Mouse (Mus musculus) kidney, embryonic 14.5 days (tissue): ENCODE results near the gene Bst1. TPM values are rescaled to one million over a fixed set of nuclear protein-coding genes. Genes with fewer than 3 reads are reported as not detected.
A peak's percentile ranks its signal among the peaks of the same experiment; 100 is the strongest.

Source experiments
- ATAC-seq: fragments of 200-750 bp; cut with Nextera tagmentation; 2 replicates; pipeline ENCODE4 v1.8.0; 2017; ENCODE audit warnings: moderate number of reproducible peaks, mild to moderate bottlenecking, moderate TSS enrichment, moderate library complexity; ENCODE audit not compliant: low FRiP score, low TSS enrichment
- H3K27ac ChIP-seq: fragments of 300-500 bp; sonication (generic); 2 replicates; pipeline ENCODE4 v1.5.1; 2014; ENCODE audit warnings: low read depth, mild to moderate bottlenecking, low read length, moderate library complexity, mixed read lengths
- H3K27me3 ChIP-seq: fragments of 300-500 bp; sonication (generic); 2 replicates; pipeline ENCODE4 v1.6.1; 2014; ENCODE audit warnings: mild to moderate bottlenecking, low read length; ENCODE audit not compliant: control insufficient read depth, insufficient read depth
- H3K36me3 ChIP-seq: fragments of 300-500 bp; sonication (generic); 2 replicates; pipeline ENCODE4 v1.6.1; 2014; ENCODE audit warnings: low read length, mixed read lengths; ENCODE audit not compliant: control insufficient read depth, insufficient read depth
- H3K4me1 ChIP-seq: fragments of 300-500 bp; sonication (generic); 2 replicates; pipeline ENCODE4 v1.6.1; 2014; ENCODE audit warnings: low read length, mixed read lengths; ENCODE audit not compliant: control insufficient read depth, insufficient read depth
- H3K4me2 ChIP-seq: fragments of 300-500 bp; sonication (generic); replicated peaks from 2 replicates; pipeline ENCODE4 v1.6.1; 2014; ENCODE audit warnings: low read depth, mild to moderate bottlenecking, low read length
- H3K4me3 ChIP-seq: fragments of 300-500 bp; sonication (generic); 2 replicates; pipeline ENCODE4 v1.5.1; 2014; ENCODE audit warnings: mild to moderate bottlenecking, low read length
- H3K9ac ChIP-seq: fragments of 300-500 bp; sonication (generic); 2 replicates; pipeline ENCODE4 v1.6.1; 2014; ENCODE audit warnings: low read depth, mild to moderate bottlenecking, low read length, moderate library complexity
- H3K9me3 ChIP-seq: fragments of 300-500 bp; sonication (generic); 2 replicates; pipeline ENCODE4 v1.6.1; 2016; ENCODE audit warnings: low read length; ENCODE audit not compliant: control insufficient read depth
- WGBS: fragments of 180-500 bp; shearing (Covaris S2); extraction: QIAGEN DNeasy Blood & Tissue Kit; methylation state at CpG from one replicate; pipeline ENCODE4 v1.1.7; 2014; 5-methylcytosine and 5-hydroxymethylcytosine counted together
- polyA plus RNA-seq: library from polyadenylated mRNA; unstranded; fragments of >200 nt; fragmentation: Nextera tagmentation; extraction: Ambion mirVana; gene quantifications from 2 replicates; pipeline ENCODE4 v1.2.1, GENCODE M21; 2014

Bst1 gene
- polyA plus RNA-seq: 0.38 and 0.53 TPM in 2 replicates

- WGBS: 43% methylated on average over 12 of the region's 12 CpGs
- H3K9me3 ChIP-seq: no peaks in the 10 kb centered on the region
- H3K4me3 ChIP-seq: no peak within 1 kb of the TSS
- H3K27me3 ChIP-seq: no peaks in the 10 kb centered on the region
- no peak within 1 kb of the TSS for H3K9ac ChIP-seq
- no peak within 1 kb of the TSS for H3K4me2 ChIP-seq
- no peak for ATAC-seq
- H3K36me3 ChIP-seq: no peaks in the 10 kb centered on the region
- H3K27ac ChIP-seq: no peak within 1 kb of the TSS
- no peaks in the 10 kb centered on the region for H3K4me1 ChIP-seq
These were observed at the start of gene Bst1 for GRCm38 (mm10) chr5:43818695-43819094. TSS of gene Bst1 (plus strand) at chr5:43818885.

GRCm38 (mm10) chr5:43770618-43771354 lies 47.9 kb upstream of the Bst1 start:
- Histone ChIP-seq H3K4me2 (no peak overlapping the region), H3K9ac (no peak overlapping the region), H3K9me3 (no peaks in the 10 kb centered on the region), H3K4me3 (no peak overlapping the region), H3K36me3 (peaks cover 34% of the 10 kb centered on the region), H3K27me3 (no peaks in the 10 kb centered on the region), H3K27ac (no peak overlapping the region), H3K4me1 (no peaks in the 10 kb centered on the region)
- ATAC-seq: no peak
- WGBS: 83% methylated on average over 3 of the region's 3 CpGs

GRCm38 (mm10) chr5:43771555-43771954 lies 47.1 kb upstream of the Bst1 start:
- Histone ChIP-seq H3K27ac (no peak overlapping the region), H3K4me1 (no peaks in the 10 kb centered on the region), H3K36me3 (peaks cover 31% of the 10 kb centered on the region), H3K4me3 (no peak overlapping the region), H3K9me3 (no peaks in the 10 kb centered on the region), H3K9ac (no peak overlapping the region), H3K27me3 (no peaks in the 10 kb centered on the region), H3K4me2 (no peak overlapping the region)
- WGBS: 79% methylated on average over 3 of the region's 3 CpGs
- no peak for ATAC-seq

GRCm38 (mm10) chr5:43776407-43776806 lies 42.3 kb upstream of the Bst1 start:
- Histone ChIP-seq H3K4me1 (peaks cover 8% of the 10 kb centered on the region; the same call in 1 of the 2 replicates), H3K36me3 (no peaks in the 10 kb centered on the region; the same call in 1 of the 2 replicates), H3K4me2 (no peak overlapping the region), H3K9ac (no peak overlapping the region), H3K27ac (no peak overlapping the region), H3K9me3 (no peaks in the 10 kb centered on the region), H3K4me3 (no peak overlapping the region), H3K27me3 (no peaks in the 10 kb centered on the region)
- no peak for ATAC-seq

GRCm38 (mm10) chr5:43776993-43777392 lies 41.7 kb upstream of the Bst1 start:
- Histone ChIP-seq H3K36me3 (no peaks in the 10 kb centered on the region; the same call in 1 of the 2 replicates), H3K4me3 (no peak overlapping the region), H3K9ac (no peak overlapping the region), H3K4me2 (no peak overlapping the region), H3K27ac (no peak overlapping the region), H3K27me3 (no peaks in the 10 kb centered on the region), H3K9me3 (no peaks in the 10 kb centered on the region), H3K4me1 (peaks cover 8% of the 10 kb centered on the region; the same call in 1 of the 2 replicates)
- 51% methylated on average over 1 of the region's 1 CpGs for WGBS
- ATAC-seq: no peak

GRCm38 (mm10) chr5:43778583-43778982 lies 40.1 kb upstream of the Bst1 start:
- no peak overlapping the region for H3K4me3 ChIP-seq
- H3K9ac ChIP-seq: no peak overlapping the region
- H3K27ac ChIP-seq: no peak overlapping the region
- no peaks in the 10 kb centered on the region for H3K36me3 ChIP-seq
- no peak overlapping the region for H3K4me2 ChIP-seq
- peaks cover 8% of the 10 kb centered on the region; the same call in 1 of the 2 replicates for H3K4me1 ChIP-seq
- no peaks in the 10 kb centered on the region for H3K9me3 ChIP-seq
- 94% methylated on average over 3 of the region's 3 CpGs for WGBS
- no peaks in the 10 kb centered on the region for H3K27me3 ChIP-seq
- no peak for ATAC-seq

GRCm38 (mm10) chr5:43781423-43781976 lies 37.2 kb upstream of the Bst1 start:
- WGBS: 0% methylated on average over 16 of the region's 61 CpGs
- peak; percentile 76 for ATAC-seq

GRCm38 (mm10) chr5:43781977-43782930 lies 36.4 kb upstream of the Bst1 start:
- Histone ChIP-seq H3K9ac (peak overlapping the region; percentile 96), H3K4me2 (peak overlapping the region; percentile 86), H3K27me3 (no peaks in the 10 kb centered on the region), H3K36me3 (no peaks in the 10 kb centered on the region), H3K9me3 (no peaks in the 10 kb centered on the region), H3K4me3 (peak overlapping the region; percentile 80), H3K27ac (peak overlapping the region; percentile 97), H3K4me1 (peaks cover 5% of the 10 kb centered on the region; the same call in 1 of the 2 replicates)
- 2% methylated on average over 77 of the region's 82 CpGs for WGBS
- ATAC-seq: peak; percentile 93

More at GRCm38 (mm10) chr5:43781423-43781976, 37.2 kb upstream of the Bst1 start:
- Histone ChIP-seq H3K9me3 (no peaks in the 10 kb centered on the region), H3K27ac (peak overlapping the region; percentile 93), H3K9ac (peak overlapping the region; percentile 96), H3K4me3 (peak overlapping the region; percentile 80), H3K27me3 (no peaks in the 10 kb centered on the region), H3K36me3 (no peaks in the 10 kb centered on the region), H3K4me2 (peak overlapping the region; percentile 86), H3K4me1 (peaks cover 8% of the 10 kb centered on the region; the same call in 1 of the 2 replicates)
